Mouse (Mus musculus) macrophage (primary cell): ENCODE data around the gene Zfp750. TPM values are rescaled to one million over a fixed set of nuclear protein-coding genes. Genes with fewer than 3 reads are reported as not detected.

Source experiments
- H3K27ac ChIP-seq: fragments of 350-480 bp; formaldehyde crosslinking; 2 replicates; pipeline ENCODE4 v1.9.0; 2021
- H3K36me3 ChIP-seq: fragments of 350-480 bp; formaldehyde crosslinking; 2 replicates; pipeline ENCODE4 v1.9.0; 2021; ENCODE audit errors: inconsistent target
- H3K4me3 ChIP-seq: fragments of 350-480 bp; formaldehyde crosslinking; 2 replicates; pipeline ENCODE4 v1.9.0; 2021; ENCODE audit errors: inconsistent target
- H3K79me2 ChIP-seq: fragments of 350-480 bp; formaldehyde crosslinking; 2 replicates; pipeline ENCODE4 v1.9.0; 2021; ENCODE audit errors: inconsistent target
- WGBS: methylation state at CpG from one replicate; pipeline ENCODE4 v1.1.7; 2026; ENCODE audit warnings: inconsistent platforms; ENCODE audit not compliant: missing documents; 5-methylcytosine and 5-hydroxymethylcytosine counted together
- polyA plus RNA-seq: library from polyadenylated mRNA; stranded (reverse); fragments of 250-400 nt; gene quantifications from 3 replicates; pipeline ENCODE4 v1.2.4, GENCODE M21; 2018; ENCODE audit warnings: inconsistent platforms
- total RNA-seq, 78 experiments: library from RNA; depleted of rRNA; stranded (reverse); fragments of 250-400 nt; gene quantifications; 1 replicate in 9 of 78; 2 replicates in 24 of 78; 3 replicates in 43 of 78; 4 replicates in 2 of 78; pipeline ENCODE4 v1.2.4; 2018; ENCODE audit warnings: inconsistent platforms in 56 of 78

The Zfp750 gene
- not detected for total RNA-seq (2018; cell fraction: chromatin; rRNA removed)
- total RNA-seq (2018; cell fraction: cytosol; rRNA removed): under 1 TPM in 1 of 26 experiments, not detected in 25; 0.03 TPM
- under 1 TPM in 1 of 26 experiments, not detected in 25; 0.29 TPM for total RNA-seq (2018; cell fraction: nucleus; rRNA removed)
- 0.07 TPM in 1 of 3 replicates, not detected in the others for polyA plus RNA-seq

DNA sequence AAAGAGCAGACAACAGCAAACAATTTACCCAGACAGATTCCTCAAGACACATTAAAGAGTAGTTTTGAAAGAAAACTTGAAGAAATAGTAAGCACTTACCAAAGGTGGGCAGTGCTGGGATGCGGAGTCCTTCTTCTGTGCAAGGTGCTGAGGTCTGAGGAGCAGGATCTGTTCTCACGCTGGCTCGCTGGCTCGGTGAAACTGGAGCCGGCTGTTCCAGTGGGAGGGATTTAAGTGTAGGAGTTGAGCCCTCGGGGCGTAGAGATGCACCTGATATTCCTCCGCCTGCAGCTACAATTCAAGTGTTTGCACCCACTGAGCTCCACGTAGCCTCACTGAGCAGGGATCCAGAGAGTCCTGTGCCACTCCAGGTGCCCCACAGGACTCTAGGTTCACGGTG is at the start of gene Zfp750:
Gene Zfp750 (minus strand): TSS at position 203 of the 400 bp plus-strand sequence.
- H3K4me3 ChIP-seq: no peak within 1 kb of the TSS
- WGBS: 97% methylated on average over 10 of the region's 10 CpGs
- no peaks in the 10 kb centered on the region for H3K79me2 ChIP-seq
- no peaks in the 10 kb centered on the region for H3K36me3 ChIP-seq
- H3K27ac ChIP-seq: no peak within 1 kb of the TSS

DNA sequence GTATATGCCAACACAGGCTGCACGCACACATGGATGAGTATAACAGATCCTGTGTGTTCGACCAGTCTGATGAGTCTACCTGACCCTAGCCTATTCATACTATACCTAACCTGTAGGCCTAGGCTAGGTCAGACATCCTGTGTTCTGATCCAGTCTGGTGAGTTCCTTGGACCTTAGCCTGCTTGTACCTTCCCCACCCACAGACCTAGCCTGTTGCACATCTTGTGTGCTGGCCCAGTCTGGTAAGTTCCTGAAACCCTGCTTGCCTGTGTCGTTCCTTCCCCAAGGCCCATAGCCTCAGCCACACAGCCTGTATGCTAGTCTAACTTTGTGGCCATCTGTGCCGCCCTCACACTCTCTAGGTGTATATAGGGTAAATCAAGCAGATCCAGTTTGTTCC is 45.1 kb upstream of the Zfp750 start:
- Histone ChIP-seq H3K27ac (no peak overlapping the region), H3K36me3 (no peaks in the 10 kb centered on the region), H3K4me3 (no peak overlapping the region), H3K79me2 (no peaks in the 10 kb centered on the region)
- 99% methylated on average over 4 of the region's 4 CpGs for WGBS

DNA sequence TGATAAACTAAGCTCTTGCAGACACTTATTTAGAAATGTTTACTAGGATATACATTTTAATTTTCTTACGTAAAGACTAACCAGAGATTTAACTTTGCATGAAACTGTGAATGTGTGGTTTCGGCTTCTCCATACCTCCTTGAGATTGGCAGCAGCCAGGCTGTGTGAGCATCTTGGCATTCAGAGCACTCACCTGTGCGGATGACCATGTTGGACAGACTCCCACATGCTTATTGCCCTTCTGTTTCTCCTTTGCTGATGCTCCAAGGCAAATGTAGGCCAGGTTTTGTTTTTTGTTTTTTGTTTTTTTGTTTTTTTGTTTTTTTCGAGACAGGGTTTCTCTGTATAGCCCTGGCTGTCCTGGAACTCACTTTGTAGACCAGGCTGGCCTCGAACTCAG is 44.2 kb upstream of the Zfp750 start:
- Histone ChIP-seq H3K27ac (no peak overlapping the region), H3K4me3 (no peak overlapping the region), H3K36me3 (no peaks in the 10 kb centered on the region), H3K79me2 (no peaks in the 10 kb centered on the region)
- 93% methylated on average over 4 of the region's 5 CpGs for WGBS

DNA sequence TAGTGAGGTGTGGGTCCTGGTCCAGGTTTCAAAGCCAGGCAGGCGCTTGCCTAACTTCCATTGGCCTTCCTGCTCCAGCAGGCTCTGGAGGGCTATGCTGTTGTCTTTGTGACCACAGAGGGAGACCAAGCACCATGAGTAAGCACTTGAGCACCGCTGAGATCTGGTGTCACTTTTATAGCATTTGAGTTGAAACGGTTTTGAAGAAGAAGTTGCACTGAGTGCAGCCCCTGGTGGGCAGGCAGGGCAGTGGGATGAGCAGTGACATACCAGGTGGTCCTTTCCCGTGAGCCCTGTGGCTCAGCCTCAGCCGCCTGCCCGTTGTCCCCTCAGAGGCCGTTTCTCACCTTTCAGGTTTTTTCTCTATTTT is 41.1 kb upstream of the Zfp750 start:
- H3K27ac ChIP-seq: no peak overlapping the region
- WGBS: 30% methylated on average over 7 of the region's 7 CpGs
- no peak overlapping the region for H3K4me3 ChIP-seq
- H3K36me3 ChIP-seq: no peaks in the 10 kb centered on the region
- no peaks in the 10 kb centered on the region for H3K79me2 ChIP-seq

DNA sequence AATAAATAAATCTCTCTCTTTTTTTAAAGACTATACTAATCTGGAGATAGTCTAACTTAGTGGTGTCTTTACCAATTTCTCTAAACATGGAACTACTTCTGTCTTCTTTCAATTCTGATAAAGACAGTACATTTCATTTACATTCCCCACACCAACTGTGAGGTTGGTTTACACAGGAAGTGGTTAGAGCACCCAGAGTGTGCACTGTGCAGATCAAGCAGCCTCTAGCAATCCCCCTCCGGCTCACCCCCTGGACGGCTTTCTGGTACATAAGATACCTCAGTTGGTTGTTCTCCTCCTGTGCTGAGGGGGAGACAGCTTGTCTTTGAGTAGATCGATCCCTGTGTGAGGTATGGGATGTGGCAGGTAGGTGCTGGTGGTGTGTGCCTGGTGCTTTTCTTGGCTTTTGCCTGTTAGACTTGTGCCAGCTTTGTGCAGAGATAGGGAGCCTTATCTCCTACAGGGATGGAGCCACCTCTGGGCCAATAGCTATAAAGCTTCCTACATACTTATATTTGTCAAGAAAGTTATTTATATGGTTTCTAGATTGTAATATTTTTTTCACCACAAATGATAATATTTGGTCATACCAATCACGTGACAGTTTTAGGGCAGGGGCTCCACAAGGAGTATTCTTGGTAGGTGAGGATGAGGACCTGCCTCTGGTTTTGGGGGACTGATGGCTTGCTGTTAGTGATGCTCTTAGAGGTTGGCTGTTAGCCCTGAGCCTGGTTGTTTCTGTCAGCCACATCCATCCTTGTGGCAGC is 40.6 kb upstream of the Zfp750 start:
- 7% methylated on average over 4 of the region's 4 CpGs for WGBS
- no peak overlapping the region for H3K4me3 ChIP-seq
- no peak overlapping the region for H3K27ac ChIP-seq
- H3K79me2 ChIP-seq: no peaks in the 10 kb centered on the region
- H3K36me3 ChIP-seq: no peaks in the 10 kb centered on the region

DNA sequence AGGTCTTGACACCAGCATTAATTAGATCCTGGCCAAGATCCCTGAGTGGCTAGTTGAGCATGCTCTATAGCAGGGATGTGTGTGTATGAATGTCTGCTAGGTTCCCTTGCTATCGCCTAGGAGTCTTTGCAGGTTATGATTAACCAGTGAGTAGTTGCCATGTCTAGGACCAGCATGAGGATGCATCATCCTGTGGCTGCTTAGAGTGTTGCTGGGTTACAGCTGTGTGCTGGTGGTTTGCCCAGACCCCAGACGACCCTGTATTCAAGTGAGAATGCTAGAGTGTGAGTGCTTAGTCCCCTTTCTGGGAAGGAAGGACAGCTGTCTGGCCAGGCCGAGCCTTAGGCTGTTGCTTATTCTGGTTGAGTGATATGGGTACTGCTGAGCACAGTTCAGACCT is 39.4 kb upstream of the Zfp750 start:
- Histone ChIP-seq H3K79me2 (no peaks in the 10 kb centered on the region), H3K27ac (no peak overlapping the region), H3K36me3 (no peaks in the 10 kb centered on the region), H3K4me3 (no peak overlapping the region)
- 80% methylated on average over 3 of the region's 3 CpGs for WGBS

DNA sequence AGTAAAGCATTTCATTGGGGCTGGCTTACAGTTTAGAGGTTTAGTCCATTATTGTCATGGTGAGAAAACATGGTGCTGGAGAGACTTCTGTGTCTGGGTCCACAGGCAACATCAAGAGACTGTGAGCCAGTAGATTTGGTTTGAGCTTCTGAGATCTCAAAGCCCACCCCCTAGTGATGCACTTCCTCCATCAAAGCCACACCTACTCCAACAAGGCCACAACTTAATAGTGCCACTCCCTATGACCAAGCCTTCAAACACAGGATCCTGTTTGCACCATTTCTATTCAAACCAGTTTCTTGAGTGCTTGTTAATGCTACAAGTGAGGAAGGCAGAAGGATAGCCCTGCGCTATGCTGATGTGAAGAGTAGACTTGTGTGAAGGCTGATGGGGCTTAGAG is 38.8 kb upstream of the Zfp750 start:
- no peaks in the 10 kb centered on the region for H3K36me3 ChIP-seq
- WGBS: 91% methylated on average over 1 of the region's 1 CpGs
- H3K4me3 ChIP-seq: no peak overlapping the region
- H3K79me2 ChIP-seq: no peaks in the 10 kb centered on the region
- no peak overlapping the region for H3K27ac ChIP-seq

DNA sequence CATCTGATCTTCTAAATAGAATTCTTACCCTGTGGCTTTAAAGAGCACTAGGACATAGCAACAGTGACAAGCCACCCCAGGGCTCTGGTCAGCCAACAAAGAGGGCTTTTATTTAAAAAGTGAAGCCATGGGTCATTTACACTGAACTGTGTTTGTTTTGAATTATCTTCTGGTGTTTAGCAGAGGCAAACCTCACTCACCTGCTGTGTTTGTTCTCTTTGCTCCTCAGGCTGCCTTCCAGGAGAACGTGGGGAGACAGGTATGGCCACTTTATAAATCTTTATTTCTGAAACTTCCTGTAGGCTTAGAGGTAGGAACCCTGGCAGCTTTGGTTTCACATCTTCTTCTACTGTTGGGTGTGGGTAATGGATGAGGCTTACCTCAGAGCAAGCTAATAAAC is 37.6 kb upstream of the Zfp750 start:
- 80% methylated on average over 1 of the region's 1 CpGs for WGBS
- H3K36me3 ChIP-seq: no peaks in the 10 kb centered on the region
- no peaks in the 10 kb centered on the region for H3K79me2 ChIP-seq
- no peak overlapping the region for H3K27ac ChIP-seq
- H3K4me3 ChIP-seq: no peak overlapping the region

DNA sequence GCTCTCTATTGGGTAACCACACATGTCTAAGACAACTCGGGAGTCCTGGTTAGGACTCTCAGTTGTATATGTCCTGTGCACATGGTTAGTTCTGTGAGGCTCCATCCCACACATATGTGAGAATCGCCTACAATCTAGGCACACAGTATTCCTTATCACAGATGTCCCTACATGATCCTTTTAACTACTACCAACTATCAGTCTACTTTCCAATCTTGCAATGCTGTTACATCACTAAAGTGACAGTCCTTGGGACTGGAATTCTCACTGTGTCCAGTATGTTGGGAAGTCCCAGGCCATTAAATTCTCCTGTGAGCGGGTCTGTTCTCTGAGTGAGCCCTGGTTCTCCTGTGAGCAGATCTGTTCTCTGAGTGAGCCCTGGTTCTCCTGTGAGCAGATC is 34.3 kb upstream of the Zfp750 start:
- H3K27ac ChIP-seq: no peak overlapping the region
- H3K36me3 ChIP-seq: no peaks in the 10 kb centered on the region
- H3K79me2 ChIP-seq: no peaks in the 10 kb centered on the region
- H3K4me3 ChIP-seq: no peak overlapping the region
- WGBS: 90% methylated on average over 3 of the region's 3 CpGs

DNA sequence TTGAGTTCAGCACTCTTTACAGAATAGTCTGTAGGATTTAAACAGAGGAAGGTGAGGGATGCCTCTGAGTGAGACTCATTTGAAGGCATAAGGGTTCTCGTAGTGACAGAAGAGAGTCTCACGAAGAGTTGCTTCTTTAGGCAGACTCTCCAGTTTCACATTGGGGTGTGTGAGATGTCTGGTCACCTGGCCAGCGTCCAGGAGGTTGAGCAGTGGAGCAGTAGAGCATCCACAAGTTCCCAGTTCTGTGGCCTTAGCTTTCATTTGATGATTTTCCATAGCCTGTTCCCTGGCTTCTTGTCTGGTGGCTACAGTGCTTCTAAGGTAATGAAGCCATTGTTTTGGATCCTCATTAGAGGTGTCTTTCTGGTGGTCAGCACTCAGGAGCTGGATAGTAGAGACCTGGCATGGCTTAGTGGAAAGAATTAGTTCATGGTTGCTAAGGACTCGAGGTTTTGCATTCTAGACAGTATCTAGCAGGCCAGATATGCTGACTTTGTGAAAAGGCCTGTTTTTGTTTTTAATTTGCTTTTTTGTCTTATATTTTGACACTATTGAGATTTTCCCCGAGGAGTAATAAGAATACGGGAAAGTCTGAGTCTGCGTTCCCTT is 33.8 kb upstream of the Zfp750 start:
- 88% methylated on average over 7 of the region's 7 CpGs for WGBS
- Histone ChIP-seq H3K27ac (no peak overlapping the region), H3K79me2 (no peaks in the 10 kb centered on the region), H3K4me3 (no peak overlapping the region), H3K36me3 (no peaks in the 10 kb centered on the region)

DNA sequence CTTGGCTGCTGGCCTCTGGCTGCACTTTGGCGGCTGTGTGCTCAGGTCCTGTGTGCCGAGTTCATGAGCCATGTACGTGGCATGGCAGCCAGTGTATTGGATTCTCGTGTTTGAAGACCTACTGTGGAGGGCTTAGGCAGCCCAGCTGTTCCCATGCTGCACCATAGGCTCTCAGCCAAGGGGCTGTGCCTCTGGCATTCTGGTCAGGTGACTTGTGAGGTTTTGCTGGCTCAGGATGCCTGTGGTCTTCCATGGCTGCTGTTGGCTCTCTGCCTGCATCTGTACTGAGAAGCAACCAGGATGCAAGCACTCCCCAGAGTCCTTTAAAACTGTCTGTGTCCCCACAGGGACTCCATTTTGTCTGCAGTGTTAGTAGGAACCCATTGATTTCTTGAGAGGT is 33.0 kb upstream of the Zfp750 start:
- no peaks in the 10 kb centered on the region for H3K36me3 ChIP-seq
- no peak overlapping the region for H3K4me3 ChIP-seq
- 55% methylated on average over 4 of the region's 4 CpGs for WGBS
- no peaks in the 10 kb centered on the region for H3K79me2 ChIP-seq
- no peak overlapping the region for H3K27ac ChIP-seq

DNA sequence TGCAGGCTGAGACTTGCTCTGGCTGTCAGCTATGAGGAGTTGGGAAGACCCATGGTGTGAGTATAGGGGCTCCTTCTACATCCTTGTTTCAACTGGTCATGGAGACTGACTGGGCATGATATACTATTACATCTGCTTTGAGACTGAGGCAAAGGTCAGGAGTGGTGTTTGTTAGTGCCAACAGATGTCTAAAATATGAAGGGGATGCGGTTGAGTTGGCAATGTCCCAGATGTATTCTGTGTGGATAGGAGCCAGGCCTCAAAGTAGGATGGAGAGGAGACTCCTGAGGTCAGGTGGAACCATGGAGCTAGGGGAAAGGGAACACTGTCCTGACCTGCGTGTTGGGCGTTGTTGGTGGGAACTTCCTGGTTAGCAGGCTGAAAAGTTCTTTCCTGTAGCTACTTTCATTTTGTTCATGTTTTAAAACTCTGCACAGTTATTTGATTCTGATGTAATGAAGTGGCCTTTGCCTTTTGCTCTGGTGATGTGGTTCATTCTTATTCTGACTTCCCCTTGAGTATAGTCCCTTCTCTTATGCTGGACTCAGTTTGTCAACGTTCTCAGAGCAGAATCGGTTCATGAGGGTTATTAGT is 32.2 kb upstream of the Zfp750 start:
- WGBS: 21% methylated on average over 5 of the region's 5 CpGs
- Histone ChIP-seq H3K79me2 (no peaks in the 10 kb centered on the region), H3K4me3 (no peak overlapping the region), H3K27ac (no peak overlapping the region), H3K36me3 (no peaks in the 10 kb centered on the region)

DNA sequence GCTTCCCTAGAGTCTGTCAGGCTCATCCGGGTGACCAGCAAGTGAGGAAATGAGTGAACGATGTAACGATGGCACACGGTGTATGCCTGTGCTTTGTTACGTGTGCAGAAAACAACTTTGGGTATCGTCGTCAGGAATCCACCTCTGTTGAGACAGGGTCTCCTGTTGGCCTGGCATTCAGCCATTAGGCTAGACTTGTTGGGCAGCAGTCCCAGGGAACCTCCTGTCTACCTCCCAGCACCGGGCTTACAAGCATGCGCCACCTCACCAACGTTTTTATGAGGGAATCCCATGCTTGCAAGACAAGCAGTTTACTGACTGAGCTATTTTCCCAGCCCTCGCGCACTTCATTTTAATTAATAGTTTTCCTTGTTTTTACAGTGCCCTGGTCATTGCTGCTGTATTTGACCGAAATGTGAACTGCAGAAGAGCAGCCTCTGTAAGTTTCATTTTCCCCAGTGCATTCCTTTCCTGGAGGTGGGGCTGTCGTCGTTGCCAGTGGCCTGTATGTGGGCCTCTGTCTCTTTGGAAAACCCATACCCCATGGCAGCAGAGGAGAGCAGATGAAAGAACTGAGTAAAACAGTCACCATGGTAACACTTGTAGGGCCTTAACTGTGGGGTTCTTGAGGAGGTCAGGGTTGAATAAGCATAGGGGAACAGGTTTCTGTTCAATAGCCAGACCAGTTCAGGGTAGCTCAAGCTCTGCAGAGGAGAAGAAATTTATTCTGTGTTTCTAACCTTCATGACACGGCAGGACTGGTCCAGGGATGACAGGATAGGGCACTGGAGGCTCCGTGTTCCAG is 30.9 kb upstream of the Zfp750 start:
- WGBS: 75% methylated on average over 17 of the region's 17 CpGs
- Histone ChIP-seq H3K79me2 (no peaks in the 10 kb centered on the region), H3K4me3 (no peak overlapping the region), H3K27ac (no peak overlapping the region), H3K36me3 (no peaks in the 10 kb centered on the region)

DNA sequence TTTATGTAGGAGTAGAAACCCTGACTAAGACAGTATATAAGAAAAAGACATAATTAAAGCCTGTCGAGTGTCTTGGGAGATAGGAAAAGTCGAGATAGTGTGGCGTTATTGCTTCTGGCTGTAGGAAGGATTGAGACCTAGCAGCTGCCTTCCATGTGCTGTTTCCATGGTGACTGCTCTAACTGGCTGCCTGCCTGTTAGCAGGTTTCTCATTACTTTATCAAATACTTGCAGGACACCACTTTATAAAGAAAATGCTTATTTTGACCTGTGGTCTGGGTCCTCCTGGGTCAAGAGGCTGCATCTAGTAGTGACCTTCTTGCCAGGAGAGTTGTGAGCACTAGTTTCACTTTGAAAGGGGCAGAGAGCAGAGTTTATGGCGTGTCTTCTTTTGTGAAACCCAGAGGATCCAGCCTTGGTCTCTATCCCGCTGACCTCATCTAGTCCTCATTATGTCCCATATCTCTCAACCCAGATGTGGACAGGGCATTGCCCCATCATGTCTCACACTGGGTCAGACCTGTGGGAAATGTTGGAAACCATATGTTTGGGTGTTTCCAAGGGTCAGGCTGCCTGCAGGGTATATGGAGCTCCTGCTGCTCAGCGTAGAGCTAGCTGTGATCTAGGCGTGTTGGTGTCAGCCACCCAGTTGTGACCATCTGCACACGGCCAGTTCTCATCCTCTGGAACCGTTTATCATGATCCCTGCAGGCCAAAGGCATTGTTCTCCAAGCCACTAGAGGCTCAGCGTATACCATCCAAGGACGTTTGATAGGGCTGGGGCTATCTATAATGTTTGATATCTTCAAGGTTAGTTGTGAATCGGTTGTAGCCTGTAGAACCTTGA is 30.1 kb upstream of the Zfp750 start:
- WGBS: 95% methylated on average over 11 of the region's 12 CpGs
- H3K79me2 ChIP-seq: no peaks in the 10 kb centered on the region
- H3K36me3 ChIP-seq: no peaks in the 10 kb centered on the region
- H3K27ac ChIP-seq: no peak overlapping the region
- H3K4me3 ChIP-seq: no peak overlapping the region
